Mouse (Mus musculus): Measurements from ENCODE around the gene Slc25a51.

DNA sequence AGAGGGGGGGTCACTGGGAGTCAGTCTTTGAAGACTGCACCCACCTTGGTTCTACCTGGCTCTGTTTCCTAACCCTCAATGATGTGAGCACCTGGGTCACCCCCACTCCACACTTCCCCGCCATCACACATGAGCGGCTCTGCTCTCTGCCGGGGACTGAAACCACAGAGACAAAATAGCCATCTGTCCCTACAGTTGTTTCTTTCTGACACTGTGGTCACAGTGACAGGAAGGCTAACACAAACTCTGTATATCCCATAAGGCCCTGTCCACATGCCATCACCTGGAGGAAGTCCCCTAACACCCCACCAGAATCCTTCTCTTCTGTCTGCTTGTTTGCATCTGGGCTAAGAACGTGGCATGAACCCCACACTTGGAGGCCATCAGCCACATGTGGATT, 26.1 kb upstream of the Slc25a51 start:
- TF ChIP-seq CTCF (conservative IDR thresholded peaks at IDR 0.05; ENCODE audit: insufficient read depth, insufficient read length, low read depth, low read length) (no peak), POLR2A (IDR thresholded peaks at IDR 0.05; ENCODE audit: low read depth, low read length) (no peak)
